Mouse (Mus musculus): ENCODE results near the gene Ppp1r12b.

GRCm38 (mm10) chr1:134819196-134819595, 136.5 kb downstream of the Ppp1r12b start:
- TF ChIP-seq CTCF (IDR thresholded peaks at IDR 0.05; ENCODE audit: low read depth, low read length) (no peak), POLR2A (IDR thresholded peaks at IDR 0.05; ENCODE audit: extremely low read depth, insufficient read depth, low read length) (no peak)

Measured in liver, adult 2 months (tissue).